Mouse (Mus musculus): ENCODE data around the gene Alkbh6.

- TF ChIP-seq CTCF (IDR thresholded peaks at IDR 0.05) (no peak), POLR2A (IDR thresholded peaks at IDR 0.05; ENCODE audit: insufficient read depth, low read depth, low read length) (no peak)
Measured at GRCm38 (mm10) chr7:30314721-30315155, 6.2 kb downstream of the Alkbh6 start, which contains the start of gene Syne4.
